8 mouse cellular contexts compared by ENCODE assay signal in the genomic region with DNA sequence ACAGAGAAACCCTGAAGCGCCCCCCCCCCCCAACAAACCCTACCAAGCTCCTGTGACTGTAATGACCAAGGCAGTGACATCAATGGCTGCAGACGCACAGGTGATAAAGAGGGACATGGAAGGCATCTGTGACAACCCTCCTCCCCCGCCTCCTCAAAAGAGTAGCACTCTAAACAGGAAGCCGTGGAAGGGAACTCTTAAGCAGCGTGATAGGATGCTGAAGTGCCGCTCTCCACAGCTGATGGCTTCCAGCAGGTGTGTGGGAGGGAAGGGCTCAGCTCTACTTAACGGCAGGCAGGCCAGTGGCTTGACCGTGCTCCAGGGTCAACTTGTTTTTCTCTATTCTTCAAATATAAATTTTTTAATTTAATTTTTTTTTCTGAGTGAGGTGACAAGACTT.
"Had no signal": no experiment of that assay in that cellular context is flagged by ENCODE, and none has a peak within 500 bp of the region (broad histone marks: within the 10 kb centered on the region; RNA-seq: fewer than 3 reads in every experiment).

No protein-coding gene starts in this region.

- ATAC-seq: lung, postnatal 0 days; midbrain, embryonic 13.5 days had no signal

- DNase-seq: kidney, postnatal 10 days; kidney, postnatal 4 days; left cerebral cortex, postnatal 4 days; lung, adult 2 months; lung, postnatal 36 days; retina, postnatal 1 day had no signal
